29 mouse cellular contexts compared by ENCODE assay signal in genomic region chr5:74589133-74589532, GRCm38 (mm10). TPM values are rescaled to one million over a fixed set of nuclear protein-coding genes. Genes with fewer than 3 reads are reported as not detected.
DNase-seq lines count a peak whose midpoint lies in the region; ATAC-seq lines count a peak whose summit lies in the region.
"Had no signal": no experiment of that assay in that cellular context is flagged by ENCODE, and none has a peak within 500 bp of the region (broad histone marks: within the 10 kb centered on the region; RNA-seq: fewer than 3 reads in every experiment).

No protein-coding gene starts in this region.

- 0 out of 2 replicates have a peak, but pooled peaks cover 3% of the 10 kb centered on the region for H3K4me1 ChIP-seq in kidney, embryonic 16.5 days (ENCODE audit: insufficient read depth, low read length)
- peaks cover 3% of the 10 kb centered on the region; the same call in 1 of the 2 replicates for H3K4me1 ChIP-seq in intestine, embryonic 16.5 days (ENCODE audit: control insufficient read depth, insufficient read depth, low read length)
- H3K4me1 ChIP-seq: heart, embryonic 12.5 days; heart, embryonic 15.5 days; hindbrain, embryonic 10.5 days; hindbrain, embryonic 13.5 days had no signal

- H3K4me3 ChIP-seq in kidney, embryonic 16.5 days (ENCODE audit: low read length) = no peak overlapping the region
- H3K4me3 ChIP-seq in intestine, embryonic 16.5 days (ENCODE audit: low read length) = no peak overlapping the region
- H3K4me3 ChIP-seq: embryonic facial prominence, embryonic 12.5 days; embryonic facial prominence, embryonic 15.5 days; heart, embryonic 12.5 days; heart, embryonic 15.5 days; hindbrain, embryonic 10.5 days; hindbrain, embryonic 13.5 days had no signal

- peak; percentile 69; the same call in 1 of the 2 replicates for ATAC-seq in kidney, embryonic 16.5 days (ENCODE audit: low FRiP score, low TSS enrichment)
- peak; percentile 81 for ATAC-seq in intestine, embryonic 16.5 days
- ATAC-seq in frontal cortex, adult (ENCODE audit: low TSS enrichment) = no peak
- ATAC-seq: forebrain, embryonic 14.5 days; forebrain, postnatal 0 days; hindbrain, embryonic 16.5 days; Patski had no signal

- H3K27ac ChIP-seq in kidney, embryonic 16.5 days (ENCODE audit: low read length) = no peak overlapping the region
- no peak overlapping the region for H3K27ac ChIP-seq in intestine, embryonic 16.5 days (ENCODE audit: low read length)
- H3K27ac ChIP-seq: embryonic facial prominence, embryonic 12.5 days; embryonic facial prominence, embryonic 15.5 days; heart, embryonic 15.5 days; hindbrain, embryonic 10.5 days; hindbrain, embryonic 13.5 days had no signal

- peaks cover 47% of the 10 kb centered on the region for H3K36me3 ChIP-seq in kidney, embryonic 16.5 days (ENCODE audit: insufficient read depth, low read length)
- peaks cover 5% of the 10 kb centered on the region; the same call in 1 of the 2 replicates for H3K36me3 ChIP-seq in intestine, embryonic 16.5 days (ENCODE audit: control insufficient read depth, insufficient read depth, low read length)

- H3K9me3 ChIP-seq in kidney, embryonic 16.5 days (ENCODE audit: low read length) = no peaks in the 10 kb centered on the region
- no peaks in the 10 kb centered on the region for H3K9me3 ChIP-seq in intestine, embryonic 16.5 days (ENCODE audit: control insufficient read depth, low read length)
- H3K9me3 ChIP-seq: embryonic facial prominence, embryonic 12.5 days; embryonic facial prominence, embryonic 15.5 days; G1E; heart, embryonic 12.5 days; heart, embryonic 15.5 days; hindbrain, embryonic 10.5 days; hindbrain, embryonic 13.5 days had no signal

- no peak overlapping the region for H3K4me2 ChIP-seq in kidney, embryonic 16.5 days (replicated peaks; ENCODE audit: low read depth, low read length)
- H3K4me2 ChIP-seq in intestine, embryonic 16.5 days (ENCODE audit: low read depth, low read length) = no peak overlapping the region
- H3K4me2 ChIP-seq: embryonic facial prominence, embryonic 12.5 days; embryonic facial prominence, embryonic 15.5 days; heart, embryonic 12.5 days; heart, embryonic 15.5 days; hindbrain, embryonic 13.5 days had no signal

- H3K9ac ChIP-seq in kidney, embryonic 16.5 days (replicated peaks; ENCODE audit: low read length) = no peak overlapping the region
- H3K9ac ChIP-seq in intestine, embryonic 16.5 days (ENCODE audit: low read depth, low read length) = no peak overlapping the region
- H3K9ac ChIP-seq: embryonic facial prominence, embryonic 12.5 days; embryonic facial prominence, embryonic 15.5 days; forebrain, postnatal 0 days; heart, embryonic 12.5 days; heart, embryonic 15.5 days; hindbrain, embryonic 13.5 days had no signal

- no peaks in the 10 kb centered on the region for H3K27me3 ChIP-seq in kidney, embryonic 16.5 days (ENCODE audit: insufficient read depth, low read length)
- H3K27me3 ChIP-seq in intestine, embryonic 16.5 days (replicated peaks; ENCODE audit: control insufficient read depth, insufficient read depth, low read length) = no peaks in the 10 kb centered on the region
- H3K27me3 ChIP-seq: CH12.LX; embryonic facial prominence, embryonic 12.5 days; embryonic facial prominence, embryonic 15.5 days; heart, embryonic 12.5 days; heart, embryonic 15.5 days; hindbrain, embryonic 13.5 days; Patski had no signal

- 60% methylated on average over 7 of the region's 7 CpGs for WGBS in kidney, embryonic 16.5 days
- WGBS in intestine, embryonic 16.5 days = 92% methylated on average over 7 of the region's 7 CpGs

- DNase-seq in kidney, postnatal 25 days = no peak
- peak; percentile 21 for DNase-seq in ZHBTc4 (ENCODE audit: low read depth, low spot score)
- DNase-seq in testis, postnatal 10 days (ENCODE audit: low spot score) = no peak
- DNase-seq: adrenal gland, adult 2 months; adrenal gland, postnatal 14 days; B cell, adult 2 months; cerebellum, adult 11 months; cerebellum, adult 2 months; cerebellum, adult 9-11 months; cerebellum, postnatal 25 days; forebrain, postnatal 0 days; gastrocnemius, postnatal 25 days; heart, adult 18-20 months; heart, postnatal 10 days; heart, postnatal 36 days had no signal

RNA-seq across cellular contexts. Expression of gene Fip1l1, which starts 53.9 kb away (rescaled TPM):
- 88.2 and 92.4 TPM in 2 replicates for polyA plus RNA-seq in kidney, embryonic 16.5 days (2015; fragmentation: Nextera tagmentation; extraction: Ambion mirVana)
- polyA plus RNA-seq in intestine, embryonic 16.5 days (2015; fragmentation: Nextera tagmentation; extraction: Ambion mirVana) = 60.0 and 61.0 TPM in 2 replicates

RNA-seq across cellular contexts. Expression of gene Scfd2, which starts 57.6 kb away (rescaled TPM):
- polyA plus RNA-seq in kidney, embryonic 16.5 days (2015; fragmentation: Nextera tagmentation; extraction: Ambion mirVana) = 17.9 and 19.2 TPM in 2 replicates
- polyA plus RNA-seq in intestine, embryonic 16.5 days (2015; fragmentation: Nextera tagmentation; extraction: Ambion mirVana) = 17.7 and 19.6 TPM in 2 replicates
